ENCODE assay signal across 11 mouse cellular contexts in the genomic region with DNA sequence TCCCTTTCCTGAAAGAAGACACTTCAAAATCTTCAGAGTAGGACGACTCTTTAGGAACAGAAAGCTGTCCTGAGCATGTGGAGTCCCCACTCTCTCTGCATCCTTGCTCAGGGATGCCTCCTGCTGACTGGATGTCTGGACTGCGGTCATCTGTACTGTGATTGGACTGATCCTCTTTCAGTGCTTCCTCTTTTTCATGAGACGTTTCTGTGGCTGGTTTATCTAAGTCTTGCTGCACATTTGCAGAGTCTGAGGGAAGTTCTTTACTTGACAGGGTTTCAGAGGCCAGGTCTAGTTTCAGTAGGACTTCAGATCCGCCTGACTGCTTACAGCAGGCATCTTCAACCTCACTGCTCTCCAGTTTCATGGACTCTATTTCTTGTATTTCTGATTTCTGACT. TPM values are rescaled to one million over a fixed set of nuclear protein-coding genes. Genes with fewer than 3 reads are reported as not detected.
DNase-seq lines count a peak whose midpoint lies in the region; ATAC-seq lines count a peak whose summit lies in the region.
"Had no signal": no experiment of that assay in that cellular context is flagged by ENCODE, and none has a peak within 500 bp of the region (broad histone marks: within the 10 kb centered on the region; RNA-seq: fewer than 3 reads in every experiment).

No protein-coding gene starts in this region.

- DNase-seq in cerebellum, adult 9-10 months = peak; percentile 15
- no peak for DNase-seq in cerebellum, adult 8-10 months
- DNase-seq in layer of hippocampus, postnatal 10 days (ENCODE audit: low spot score in 2 of 2) = peak; percentile 22 to 25
- no peak for DNase-seq in layer of hippocampus, postnatal 14 days (ENCODE audit: low spot score in 2 of 2)
- peak; percentile 46 for DNase-seq in NIH3T3 (ENCODE audit: low read depth)
- no peak for DNase-seq in frontal cortex, postnatal 25 days (ENCODE audit: low spot score in 2 of 2)

- peaks cover 51% of the 10 kb centered on the region for H3K36me3 ChIP-seq in midbrain, embryonic 15.5 days (replicated peaks)

- peak; percentile 93 for ATAC-seq in megakaryocyte, adult 5-6 weeks (ENCODE audit: poor library complexity, severe bottlenecking)
- no peak for ATAC-seq in midbrain, embryonic 15.5 days (replicated peaks)
- ATAC-seq: forebrain, embryonic 13.5 days had no signal

- H3K27ac ChIP-seq in midbrain, embryonic 15.5 days = no peak overlapping the region
- H3K27ac ChIP-seq: forebrain, embryonic 13.5 days; limb, embryonic 15.5 days; neural tube, embryonic 13.5 days had no signal

- no peak overlapping the region for H3K4me3 ChIP-seq in midbrain, embryonic 15.5 days
- H3K4me3 ChIP-seq: forebrain, embryonic 13.5 days; limb, embryonic 15.5 days; neural tube, embryonic 13.5 days had no signal

- no peak overlapping the region for H3K4me2 ChIP-seq in midbrain, embryonic 15.5 days
- H3K4me2 ChIP-seq: forebrain, embryonic 13.5 days; limb, embryonic 15.5 days; neural tube, embryonic 13.5 days had no signal

- H3K9me3 ChIP-seq in midbrain, embryonic 15.5 days = no peaks in the 10 kb centered on the region
- H3K9me3 ChIP-seq: forebrain, embryonic 13.5 days; limb, embryonic 15.5 days; neural tube, embryonic 13.5 days had no signal

- WGBS in midbrain, embryonic 15.5 days = 74% methylated on average over 4 of the region's 4 CpGs

- no peaks in the 10 kb centered on the region for H3K27me3 ChIP-seq in midbrain, embryonic 15.5 days (replicated peaks)
- H3K27me3 ChIP-seq: forebrain, embryonic 13.5 days; limb, embryonic 15.5 days; neural tube, embryonic 13.5 days had no signal

- H3K4me1 ChIP-seq in midbrain, embryonic 15.5 days = no peaks in the 10 kb centered on the region
- H3K4me1 ChIP-seq: forebrain, embryonic 13.5 days; limb, embryonic 15.5 days; neural tube, embryonic 13.5 days had no signal

- no peak overlapping the region for H3K9ac ChIP-seq in midbrain, embryonic 15.5 days
- H3K9ac ChIP-seq: forebrain, embryonic 13.5 days; limb, embryonic 15.5 days; neural tube, embryonic 13.5 days had no signal

RNA-seq across cellular contexts. Expression of a gene that starts 50.3 kb away (rescaled TPM):
- total RNA-seq in layer of hippocampus, postnatal 10 days (2021) = 10 to 100 TPM; 33.0 to 42.3 TPM
- 10 to 100 TPM; 36.7 to 38.3 TPM for total RNA-seq in layer of hippocampus, postnatal 14 days (2021)
- 13.5 and 13.7 TPM in 2 replicates for total RNA-seq in megakaryocyte, adult 5-6 weeks (2015)
- 15.4 and 17.5 TPM in 2 replicates for total RNA-seq in megakaryocyte, adult 5-6 weeks (2017)
- 21.7 and 22.6 TPM in 2 replicates for polyA plus RNA-seq in midbrain, embryonic 15.5 days (2015; fragmentation: Nextera tagmentation; extraction: Ambion mirVana)

Comparison
In these comparisons a context has a peak if more than half of its experiments do, and no peak if none do; other contexts are left out.
1. DNase-seq: peak in cerebellum, adult 9-10 months (single experiment), layer of hippocampus, postnatal 10 days (2 of 2) and NIH3T3 (single experiment); none in cerebellum, adult 8-10 months (single experiment), layer of hippocampus, postnatal 14 days (0 of 2) and frontal cortex, postnatal 25 days (0 of 2).